Mouse (Mus musculus): ENCODE data around the gene Glra4. TPM values are rescaled to one million over a fixed set of nuclear protein-coding genes. Genes with fewer than 3 reads are reported as not detected.
"Not testable (repeated sequence)": the region's sequence is repeated elsewhere in the genome, so short reads cannot be mapped to it uniquely, and the experiment has no call there.

The Glra4 gene
- total RNA-seq, 2 experiments from 2014 or later: 0.35 TPM; not detected in 1

DNA sequence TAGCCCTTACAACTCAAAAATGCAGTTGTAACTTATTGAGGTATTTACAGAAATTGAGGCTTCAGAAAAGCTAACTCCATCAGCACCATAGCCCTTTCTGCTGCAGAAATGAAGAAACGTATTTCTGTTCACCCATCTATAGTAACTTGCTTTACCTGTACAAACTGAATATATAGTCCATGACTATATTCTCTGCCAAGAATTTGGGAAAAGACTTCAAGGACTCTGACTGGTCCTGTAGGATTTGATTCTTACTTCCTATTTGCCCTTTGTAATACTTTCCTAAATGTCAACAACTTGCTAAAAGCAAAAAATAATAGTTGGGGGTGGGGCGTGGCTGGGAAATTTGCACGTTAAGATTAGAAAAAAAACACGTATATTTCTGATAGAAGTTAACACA, 47.9 kb downstream of the Glra4 start:
- DNase-seq (ENCODE audit: low spot score in 2 of 2): no peak

DNA sequence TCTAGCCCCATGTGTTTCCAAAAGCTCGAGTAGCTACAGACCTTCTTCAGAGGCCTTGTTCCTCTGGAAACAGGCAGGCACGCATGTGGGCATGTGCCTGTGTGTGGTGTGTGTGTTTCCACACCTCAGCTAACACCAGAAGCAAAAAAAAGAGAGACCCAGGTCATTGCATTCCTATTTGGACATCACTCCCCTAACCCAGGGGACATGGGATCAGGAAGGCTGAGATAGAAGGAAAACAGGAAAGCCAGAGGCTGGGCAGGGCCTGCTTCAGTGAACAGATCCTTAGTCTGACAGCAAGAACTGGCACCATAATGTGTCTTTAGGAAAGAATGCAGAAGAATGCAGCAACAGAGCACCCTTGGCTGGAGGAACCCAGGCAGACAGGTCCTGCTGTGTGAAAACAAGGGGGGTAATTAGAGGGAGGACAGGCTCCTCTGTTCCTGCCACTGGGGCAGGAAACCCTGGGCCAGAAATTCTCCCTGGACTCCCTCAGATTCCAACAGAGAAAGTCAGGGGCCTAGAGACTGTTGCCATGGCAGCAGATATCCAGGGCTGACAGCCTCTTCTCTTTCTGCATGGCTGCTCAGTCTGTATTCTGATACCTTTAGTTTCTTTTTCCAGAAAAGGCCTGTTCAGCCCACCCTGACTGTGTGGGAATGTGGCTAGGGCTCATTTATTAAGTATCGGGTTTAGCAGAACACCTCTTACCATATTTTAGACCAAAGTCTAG, 65.0 kb downstream of the Glra4 start:
- DNase-seq (ENCODE audit: low spot score in 2 of 2): not testable (repeated sequence)

DNA sequence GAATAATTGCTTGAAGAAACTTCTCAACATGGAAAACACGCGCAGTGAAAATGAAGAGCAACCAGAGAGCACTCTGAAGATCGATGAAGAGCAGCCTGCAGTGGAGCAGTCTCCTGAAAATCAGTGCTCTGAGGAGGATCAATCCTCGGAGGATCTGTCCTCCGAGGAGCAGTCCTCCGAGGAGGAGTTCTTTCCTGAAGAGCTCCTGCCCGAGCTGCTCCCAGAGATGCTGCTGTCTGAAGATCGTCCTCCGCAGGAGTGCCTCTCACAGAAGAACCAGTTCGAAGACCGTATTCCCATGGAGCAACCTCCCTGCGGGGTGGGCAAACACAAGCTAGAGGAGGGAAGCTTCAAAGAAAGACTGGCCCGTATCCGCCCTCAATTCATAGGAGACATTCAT, 71.2 kb downstream of the Glra4 start:
- no peak for DNase-seq (ENCODE audit: low spot score in 2 of 2)

DNA sequence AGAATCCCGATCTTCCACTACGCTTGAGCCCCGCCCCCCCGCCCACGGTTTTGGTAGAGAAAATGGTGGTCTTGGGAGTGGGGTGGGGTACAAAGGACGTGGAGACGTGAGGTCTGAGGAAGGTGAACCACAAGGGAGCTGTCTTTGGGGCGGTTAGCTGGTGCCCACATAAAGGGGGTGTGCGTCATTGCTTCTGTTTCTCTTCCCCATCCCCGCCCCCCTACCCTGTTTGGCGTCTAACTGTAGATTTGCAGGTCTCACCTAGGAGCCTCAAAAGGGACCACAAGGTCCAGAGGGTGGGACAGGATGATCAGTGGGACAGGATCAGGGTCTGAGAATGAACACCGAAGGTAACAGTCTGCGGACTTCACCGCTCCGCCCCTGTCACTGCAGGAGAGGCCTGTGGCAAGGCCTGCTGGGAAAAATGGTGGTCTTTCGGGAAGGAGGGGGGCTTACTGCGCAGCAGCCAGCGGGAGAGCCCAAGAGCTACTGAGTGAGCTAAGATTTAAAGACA, 71.7 kb downstream of the Glra4 start:
- DNase-seq (ENCODE audit: low spot score in 2 of 2): peak; percentile 14 to 31

Other genes starting within 250 kb of the Glra4 start
- not detected for gene Kir3dl2, start 236.1 kb downstream of the Glra4 start, total RNA-seq (2021)
- gene Tceal3, start 189.3 kb downstream of the Glra4 start, total RNA-seq (2021): 100 to 1,000 TPM; 195 to 197 TPM
- gene Tceal1, start 72.2 kb downstream of the Glra4 start, total RNA-seq (2021): 10 to 100 TPM; 15.8 to 15.9 TPM
- 100 to 1,000 TPM; 362 to 377 TPM for gene Morf4l2, start 36.5 kb downstream of the Glra4 start, total RNA-seq (2021)
- gene Plp1, start 42.5 kb upstream of the Glra4 start, total RNA-seq (2021): 100 to 1,000 TPM; 682 to 762 TPM
- 10 to 100 TPM; 16.9 to 30.6 TPM for gene Rab9b, start 88.6 kb upstream of the Glra4 start, total RNA-seq (2021)
- gene H2bfm, start 147.2 kb upstream of the Glra4 start, total RNA-seq (2021): not detected
- 10 to 100 TPM; 10.5 to 23.9 TPM for gene Tmsb15b2, start 195.4 kb upstream of the Glra4 start, total RNA-seq (2021)
- 1 to 10 TPM; 4.2 to 4.4 TPM for gene Tmsb15l, start 196.7 kb upstream of the Glra4 start, total RNA-seq (2021)
- gene Tmsb15b1, start 196.7 kb upstream of the Glra4 start, total RNA-seq (2021): 1 to 10 TPM; 1.1 to 9.9 TPM
- 100 to 1,000 TPM; 267 to 271 TPM for gene Zcchc18, start 213.0 kb upstream of the Glra4 start, total RNA-seq (2021)

All from layer of hippocampus, adult 18-20 months (tissue).